Mouse (Mus musculus): ENCODE results near the gene Mtfr1l. TPM values are rescaled to one million over a fixed set of nuclear protein-coding genes. Genes with fewer than 3 reads are reported as not detected.

Gene Mtfr1l
- polyA plus RNA-seq, 1 experiment from 2014 or later = 135 TPM

GRCm38 (mm10) chr4:134549899-134550298 is 14.7 kb upstream of the Mtfr1l start:
- ATAC-seq (replicated peaks; ENCODE audit: low FRiP score) (no peak), DNase-seq (ENCODE audit: low spot score) (no peak)
- Histone ChIP-seq H3K27me3 (ENCODE audit: control insufficient read depth, insufficient read depth, low read length) (no peaks in the 10 kb centered on the region), H3K4me1 (replicated peaks; ENCODE audit: control insufficient read depth, insufficient read depth, low read length) (peaks cover 8% of the 10 kb centered on the region), H3K36me3 (ENCODE audit: control insufficient read depth, insufficient read depth, low read length) (peaks cover 9% of the 10 kb centered on the region), H3K27ac (ENCODE audit: low read depth, low read length) (no peak overlapping the region), H3K4me2 (ENCODE audit: low read depth, low read length, severe bottlenecking) (no peak overlapping the region), H3K4me3 (ENCODE audit: low read depth, low read length) (no peak overlapping the region), H3K9me3 (ENCODE audit: control insufficient read depth, low read length) (peaks cover 6% of the 10 kb centered on the region; the same call in 1 of the 2 replicates), H3K9ac (ENCODE audit: low read length) (no peak overlapping the region)
- WGBS = 99% methylated on average over 8 of the region's 8 CpGs

GRCm38 (mm10) chr4:134548169-134548938 is 13.2 kb upstream of the Mtfr1l start:
- Histone ChIP-seq H3K27me3 (ENCODE audit: control insufficient read depth, insufficient read depth, low read length) (no peaks in the 10 kb centered on the region), H3K4me2 (ENCODE audit: low read depth, low read length, severe bottlenecking) (no peak overlapping the region), H3K4me3 (ENCODE audit: low read depth, low read length) (no peak overlapping the region), H3K4me1 (replicated peaks; ENCODE audit: control insufficient read depth, insufficient read depth, low read length) (peaks cover 8% of the 10 kb centered on the region), H3K9ac (ENCODE audit: low read length) (no peak overlapping the region), H3K9me3 (ENCODE audit: control insufficient read depth, low read length) (peaks cover 6% of the 10 kb centered on the region; the same call in 1 of the 2 replicates), H3K36me3 (ENCODE audit: control insufficient read depth, insufficient read depth, low read length) (peaks cover 9% of the 10 kb centered on the region), H3K27ac (ENCODE audit: low read depth, low read length) (no peak overlapping the region)
- ATAC-seq (replicated peaks; ENCODE audit: low FRiP score) (no peak), DNase-seq (ENCODE audit: low spot score) (no peak)
- 77% methylated on average over 18 of the region's 18 CpGs for WGBS

- H3K27me3 ChIP-seq (ENCODE audit: control insufficient read depth, insufficient read depth, low read length) = no peaks in the 10 kb centered on the region
- peaks cover 8% of the 10 kb centered on the region; the same call in 1 of the 2 replicates for H3K4me1 ChIP-seq (replicated peaks; ENCODE audit: control insufficient read depth, insufficient read depth, low read length)
- 74% methylated on average over 9 of the region's 9 CpGs for WGBS
- DNase-seq (ENCODE audit: low spot score) (no peak), ATAC-seq (replicated peaks; ENCODE audit: low FRiP score) (no peak)
- no peak overlapping the region for H3K27ac ChIP-seq (ENCODE audit: low read depth, low read length)
- peaks cover 13% of the 10 kb centered on the region for H3K36me3 ChIP-seq (ENCODE audit: control insufficient read depth, insufficient read depth, low read length)
- H3K9me3 ChIP-seq (ENCODE audit: control insufficient read depth, low read length) = peaks cover 6% of the 10 kb centered on the region; the same call in 1 of the 2 replicates
- H3K4me3 ChIP-seq (ENCODE audit: low read depth, low read length) = no peak overlapping the region
- H3K9ac ChIP-seq (ENCODE audit: low read length) = no peak overlapping the region
- H3K4me2 ChIP-seq (ENCODE audit: low read depth, low read length, severe bottlenecking) = no peak overlapping the region
Observed at GRCm38 (mm10) chr4:134546814-134547705, 11.9 kb upstream of the Mtfr1l start.

GRCm38 (mm10) chr4:134543261-134543660 is 8.1 kb upstream of the Mtfr1l start:
- Histone ChIP-seq H3K4me2 (ENCODE audit: low read depth, low read length, severe bottlenecking) (no peak overlapping the region), H3K36me3 (ENCODE audit: control insufficient read depth, insufficient read depth, low read length) (peaks cover 3% of the 10 kb centered on the region), H3K27me3 (ENCODE audit: control insufficient read depth, insufficient read depth, low read length) (no peaks in the 10 kb centered on the region), H3K27ac (ENCODE audit: low read depth, low read length) (no peak overlapping the region), H3K4me3 (ENCODE audit: low read depth, low read length) (no peak overlapping the region), H3K9ac (ENCODE audit: low read length) (no peak overlapping the region), H3K4me1 (replicated peaks; ENCODE audit: control insufficient read depth, insufficient read depth, low read length) (peaks cover 2% of the 10 kb centered on the region; the same call in 1 of the 2 replicates), H3K9me3 (ENCODE audit: control insufficient read depth, low read length) (no peaks in the 10 kb centered on the region)
- 12% methylated on average over 5 of the region's 5 CpGs for WGBS
- DNase-seq (ENCODE audit: low spot score) = peak; percentile 97
- ATAC-seq (replicated peaks; ENCODE audit: low FRiP score) = peak; percentile 53

GRCm38 (mm10) chr4:134542726-134543125 is 7.5 kb upstream of the Mtfr1l start:
- DNase-seq (ENCODE audit: low spot score) (no peak), ATAC-seq (replicated peaks; ENCODE audit: low FRiP score) (no peak)
- Histone ChIP-seq H3K4me1 (replicated peaks; ENCODE audit: control insufficient read depth, insufficient read depth, low read length) (peaks cover 2% of the 10 kb centered on the region; the same call in 1 of the 2 replicates), H3K4me3 (ENCODE audit: low read depth, low read length) (no peak overlapping the region), H3K36me3 (ENCODE audit: control insufficient read depth, insufficient read depth, low read length) (peaks cover 3% of the 10 kb centered on the region), H3K27ac (ENCODE audit: low read depth, low read length) (no peak overlapping the region), H3K9ac (ENCODE audit: low read length) (no peak overlapping the region), H3K4me2 (ENCODE audit: low read depth, low read length, severe bottlenecking) (no peak overlapping the region), H3K27me3 (ENCODE audit: control insufficient read depth, insufficient read depth, low read length) (no peaks in the 10 kb centered on the region), H3K9me3 (ENCODE audit: control insufficient read depth, low read length) (no peaks in the 10 kb centered on the region)
- WGBS = 95% methylated on average over 9 of the region's 9 CpGs

- H3K27ac ChIP-seq (ENCODE audit: low read depth, low read length) = no peak overlapping the region
- no peak overlapping the region for H3K9ac ChIP-seq (ENCODE audit: low read length)
- no peaks in the 10 kb centered on the region for H3K27me3 ChIP-seq (ENCODE audit: control insufficient read depth, insufficient read depth, low read length)
- no peak overlapping the region for H3K4me2 ChIP-seq (ENCODE audit: low read depth, low read length, severe bottlenecking)
- H3K4me3 ChIP-seq (ENCODE audit: low read depth, low read length) = no peak overlapping the region
- DNase-seq (ENCODE audit: low spot score) = no peak
- WGBS = 85% methylated on average over 10 of the region's 10 CpGs
- peaks cover 5% of the 10 kb centered on the region; the same call in 1 of the 2 replicates for H3K4me1 ChIP-seq (replicated peaks; ENCODE audit: control insufficient read depth, insufficient read depth, low read length)
- H3K9me3 ChIP-seq (ENCODE audit: control insufficient read depth, low read length) = no peaks in the 10 kb centered on the region
- no peak for ATAC-seq (replicated peaks; ENCODE audit: low FRiP score)
- H3K36me3 ChIP-seq (ENCODE audit: control insufficient read depth, insufficient read depth, low read length) = peaks cover 3% of the 10 kb centered on the region
Observed at GRCm38 (mm10) chr4:134538997-134539580, 3.9 kb upstream of the Mtfr1l start.

GRCm38 (mm10) chr4:134535787-134536151 is 582 bp upstream of the Mtfr1l start:
- H3K9ac ChIP-seq (ENCODE audit: low read length) = peak overlapping the region; percentile 57
- ATAC-seq (replicated peaks; ENCODE audit: low FRiP score) (no peak; the same call in 1 of the 2 replicates), DNase-seq (ENCODE audit: low spot score) (no peak)
- H3K4me2 ChIP-seq (ENCODE audit: low read depth, low read length, severe bottlenecking) = peak overlapping the region; percentile 95
- 0 out of 2 replicates have a peak overlapping the region, but pooled peaks have one; percentile 50 for H3K27ac ChIP-seq (ENCODE audit: low read depth, low read length)
- WGBS = 15% methylated on average over 8 of the region's 8 CpGs
- H3K4me1 ChIP-seq (replicated peaks; ENCODE audit: control insufficient read depth, insufficient read depth, low read length) = peaks cover 11% of the 10 kb centered on the region
- H3K27me3 ChIP-seq (ENCODE audit: control insufficient read depth, insufficient read depth, low read length) = no peaks in the 10 kb centered on the region
- H3K4me3 ChIP-seq (ENCODE audit: low read depth, low read length) = peak overlapping the region; percentile 91
- no peaks in the 10 kb centered on the region for H3K9me3 ChIP-seq (ENCODE audit: control insufficient read depth, low read length)
- no peaks in the 10 kb centered on the region; the same call in 1 of the 2 replicates for H3K36me3 ChIP-seq (ENCODE audit: control insufficient read depth, insufficient read depth, low read length)

Measured in forebrain, embryonic 11.5 days (tissue).